Mouse (Mus musculus): Measurements from ENCODE around the gene Cd300e. TPM values are rescaled to one million over a fixed set of nuclear protein-coding genes. Genes with fewer than 3 reads are reported as not detected.
"Not testable (repeated sequence)": the region's sequence is repeated elsewhere in the genome, so short reads cannot be mapped to it uniquely, and the experiment has no call there.

Cd300e gene
- polyA plus RNA-seq, 1 experiment from 2014 or later: not detected

DNA sequence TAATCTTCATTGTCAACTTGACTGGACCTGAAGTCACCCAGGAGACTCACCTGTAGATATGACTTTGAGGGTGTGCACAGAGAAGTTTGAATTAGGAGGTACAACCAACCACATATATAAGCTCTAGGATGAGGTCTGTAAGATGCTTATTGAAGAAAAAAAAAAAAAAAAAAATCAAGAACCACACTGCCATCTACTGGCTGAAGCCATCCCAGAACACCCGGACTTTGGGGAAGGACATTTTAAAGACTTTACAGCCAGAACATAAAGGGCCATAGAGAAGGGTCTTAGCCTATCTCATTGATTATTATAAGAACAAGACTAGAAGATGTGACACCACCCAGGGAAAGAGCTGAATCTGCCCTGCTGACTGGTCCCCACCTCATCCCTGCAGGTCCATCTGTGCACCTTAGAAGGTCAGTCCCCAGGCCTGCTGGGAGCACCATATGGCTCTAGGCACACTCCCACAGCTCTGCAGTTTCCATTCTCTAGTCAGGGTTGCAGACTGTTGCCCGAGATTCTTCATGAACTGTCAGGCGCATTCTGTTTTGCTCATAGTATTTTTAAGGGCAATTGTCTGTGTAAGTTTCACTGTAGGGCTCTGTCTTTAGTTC is 12.6 kb downstream of the Cd300e start:
- Histone ChIP-seq H3K9ac (replicated peaks; ENCODE audit: low read depth, low read length) (no peak overlapping the region), H3K36me3 (ENCODE audit: control insufficient read depth, insufficient read depth) (no peaks in the 10 kb centered on the region), H3K27ac (ENCODE audit: low read length) (no peak overlapping the region), H3K4me1 (replicated peaks; ENCODE audit: control insufficient read depth, insufficient read depth, low read length) (no peaks in the 10 kb centered on the region), H3K4me2 (ENCODE audit: low read length) (no peak overlapping the region), H3K27me3 (replicated peaks; ENCODE audit: control insufficient read depth, insufficient read depth, low read length) (no peaks in the 10 kb centered on the region), H3K4me3 (replicated peaks; ENCODE audit: low read length) (no peak overlapping the region), H3K9me3 (ENCODE audit: control insufficient read depth, low read length) (no peaks in the 10 kb centered on the region)
- WGBS: 46% methylated on average over 3 of the region's 3 CpGs
- no peak for ATAC-seq

DNA sequence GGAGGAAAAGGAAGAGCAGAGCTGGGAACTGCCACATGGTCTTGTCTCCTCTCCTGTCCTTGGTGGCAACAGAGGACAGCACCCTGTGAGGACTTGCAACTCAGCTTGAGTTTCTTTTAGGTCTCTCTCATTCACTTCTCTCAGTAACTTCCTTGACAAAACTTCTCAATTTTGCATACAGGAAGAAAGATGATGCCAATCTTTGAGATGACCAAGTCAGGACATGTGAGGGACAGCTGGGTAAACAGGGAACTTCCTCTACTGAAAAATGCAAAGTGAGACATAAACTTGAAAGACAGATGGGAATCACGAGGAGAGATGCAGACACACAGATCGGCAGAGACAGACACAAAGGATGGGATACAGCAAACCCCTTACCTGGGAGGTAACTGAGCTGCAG is 13.7 kb downstream of the Cd300e start, which contains the start of gene Cd300ld3:
Gene Cd300ld3 (minus strand): TSS at position 151 of the 400 bp plus-strand sequence.
- H3K4me3 ChIP-seq (replicated peaks; ENCODE audit: low read length): no peak within 1 kb of the TSS
- no peak within 1 kb of the TSS for H3K4me2 ChIP-seq (ENCODE audit: low read length)
- no peaks in the 10 kb centered on the region for H3K27me3 ChIP-seq (replicated peaks; ENCODE audit: control insufficient read depth, insufficient read depth, low read length)
- H3K4me1 ChIP-seq (replicated peaks; ENCODE audit: control insufficient read depth, insufficient read depth, low read length): no peaks in the 10 kb centered on the region
- H3K9ac ChIP-seq (replicated peaks; ENCODE audit: low read depth, low read length): no peak within 1 kb of the TSS
- H3K36me3 ChIP-seq (ENCODE audit: control insufficient read depth, insufficient read depth): no peaks in the 10 kb centered on the region
- H3K9me3 ChIP-seq (ENCODE audit: control insufficient read depth, low read length): no peaks in the 10 kb centered on the region
- 86% methylated on average over 2 of the region's 2 CpGs for WGBS
- H3K27ac ChIP-seq (ENCODE audit: low read length): no peak within 1 kb of the TSS
- ATAC-seq: no peak

DNA sequence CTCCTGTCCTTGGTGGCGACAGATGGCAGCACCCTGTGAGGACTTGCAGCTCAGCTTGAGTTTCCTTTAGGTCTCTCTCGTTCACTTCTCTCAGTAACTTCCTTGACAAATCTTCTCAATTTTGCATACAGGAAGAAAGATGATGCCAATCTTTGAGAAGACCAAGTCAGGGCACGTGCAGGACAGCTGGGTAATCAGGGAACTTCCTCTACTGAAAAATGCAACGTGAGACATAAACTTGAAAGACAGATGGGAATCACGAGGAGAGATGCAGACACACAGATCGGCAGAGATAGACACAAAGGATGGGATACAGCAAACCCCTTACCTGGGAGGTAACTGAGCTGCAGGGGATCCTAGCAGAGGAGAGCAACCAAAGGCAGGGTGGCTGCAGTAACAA is 24.3 kb downstream of the Cd300e start, which contains the start of gene Cd300ld5:
Gene Cd300ld5 (minus strand): TSS at position 101 of the 400 bp plus-strand sequence.
- WGBS: no CpG with 5 or more reads among the region's 6 CpGs
- not testable (repeated sequence) for ATAC-seq; H3K27me3 ChIP-seq (replicated peaks; ENCODE audit: control insufficient read depth, insufficient read depth, low read length); H3K36me3 ChIP-seq (ENCODE audit: control insufficient read depth, insufficient read depth); H3K9ac ChIP-seq (replicated peaks; ENCODE audit: low read depth, low read length); H3K4me3 ChIP-seq (replicated peaks; ENCODE audit: low read length); H3K4me1 ChIP-seq (replicated peaks; ENCODE audit: control insufficient read depth, insufficient read depth, low read length); H3K9me3 ChIP-seq (ENCODE audit: control insufficient read depth, low read length); H3K4me2 ChIP-seq (ENCODE audit: low read length); H3K27ac ChIP-seq (ENCODE audit: low read length)

DNA sequence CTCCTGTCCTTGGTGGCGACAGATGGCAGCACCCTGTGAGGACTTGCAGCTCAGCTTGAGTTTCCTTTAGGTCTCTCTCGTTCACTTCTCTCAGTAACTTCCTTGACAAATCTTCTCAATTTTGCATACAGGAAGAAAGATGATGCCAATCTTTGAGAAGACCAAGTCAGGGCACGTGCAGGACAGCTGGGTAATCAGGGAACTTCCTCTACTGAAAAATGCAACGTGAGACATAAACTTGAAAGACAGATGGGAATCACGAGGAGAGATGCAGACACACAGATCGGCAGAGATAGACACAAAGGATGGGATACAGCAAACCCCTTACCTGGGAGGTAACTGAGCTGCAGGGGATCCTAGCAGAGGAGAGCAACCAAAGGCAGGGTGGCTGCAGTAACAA is 35.1 kb downstream of the Cd300e start, which contains the start of gene Cd300ld4:
Gene Cd300ld4 (minus strand): TSS at position 101 of the 400 bp plus-strand sequence.
- H3K27me3 ChIP-seq (replicated peaks; ENCODE audit: control insufficient read depth, insufficient read depth, low read length); ATAC-seq; H3K9me3 ChIP-seq (ENCODE audit: control insufficient read depth, low read length); H3K9ac ChIP-seq (replicated peaks; ENCODE audit: low read depth, low read length); H3K36me3 ChIP-seq (ENCODE audit: control insufficient read depth, insufficient read depth); H3K4me2 ChIP-seq (ENCODE audit: low read length); H3K4me3 ChIP-seq (replicated peaks; ENCODE audit: low read length); H3K4me1 ChIP-seq (replicated peaks; ENCODE audit: control insufficient read depth, insufficient read depth, low read length); H3K27ac ChIP-seq (ENCODE audit: low read length): not testable (repeated sequence)
- WGBS: no CpG with 5 or more reads among the region's 6 CpGs

DNA sequence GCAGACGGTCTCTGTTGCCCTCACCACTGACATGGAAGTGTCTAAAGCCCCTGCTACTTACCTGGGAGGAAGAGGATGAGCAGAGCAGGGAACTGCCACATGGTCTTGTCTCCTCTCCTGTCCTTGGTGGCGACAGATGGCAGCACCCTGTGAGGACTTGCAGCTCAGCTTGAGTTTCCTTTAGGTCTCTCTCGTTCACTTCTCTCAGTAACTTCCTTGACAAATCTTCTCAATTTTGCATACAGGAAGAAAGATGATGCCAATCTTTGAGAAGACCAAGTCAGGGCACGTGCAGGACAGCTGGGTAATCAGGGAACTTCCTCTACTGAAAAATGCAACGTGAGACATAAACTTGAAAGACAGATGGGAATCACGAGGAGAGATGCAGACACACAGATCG is 45.9 kb downstream of the Cd300e start, which contains the start of gene Cd300ld2:
Gene Cd300ld2 (minus strand): TSS at position 101 of the 400 bp plus-strand sequence.
- not testable (repeated sequence) for H3K4me2 ChIP-seq (ENCODE audit: low read length); H3K4me1 ChIP-seq (replicated peaks; ENCODE audit: control insufficient read depth, insufficient read depth, low read length); H3K27ac ChIP-seq (ENCODE audit: low read length); ATAC-seq; H3K36me3 ChIP-seq (ENCODE audit: control insufficient read depth, insufficient read depth); H3K9ac ChIP-seq (replicated peaks; ENCODE audit: low read depth, low read length); H3K9me3 ChIP-seq (ENCODE audit: control insufficient read depth, low read length); H3K4me3 ChIP-seq (replicated peaks; ENCODE audit: low read length); H3K27me3 ChIP-seq (replicated peaks; ENCODE audit: control insufficient read depth, insufficient read depth, low read length)
- WGBS: no CpG with 5 or more reads among the region's 7 CpGs

DNA sequence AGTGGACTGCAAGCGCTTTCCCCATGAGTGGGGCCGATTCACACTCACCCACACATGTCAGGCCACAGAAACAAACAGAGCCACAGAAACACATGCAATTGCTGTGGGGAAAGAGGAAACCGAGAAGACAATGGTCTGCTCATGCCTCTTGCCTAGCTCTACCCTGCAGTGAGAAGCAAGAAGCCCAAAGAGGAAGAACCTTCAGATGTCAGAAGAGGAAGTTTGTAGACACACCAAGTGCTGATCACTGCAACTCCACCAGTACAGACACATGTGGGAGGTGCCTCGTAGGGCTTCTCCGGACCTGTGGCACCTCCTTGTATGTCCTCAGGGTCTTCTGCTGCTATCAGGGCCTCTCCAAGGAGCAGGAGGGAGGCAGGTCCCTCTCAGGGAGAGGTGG is 57.9 kb downstream of the Cd300e start:
- H3K4me1 ChIP-seq (replicated peaks; ENCODE audit: control insufficient read depth, insufficient read depth, low read length): no peaks in the 10 kb centered on the region
- no peaks in the 10 kb centered on the region for H3K27me3 ChIP-seq (replicated peaks; ENCODE audit: control insufficient read depth, insufficient read depth, low read length)
- no peak for ATAC-seq
- WGBS: 87% methylated on average over 5 of the region's 5 CpGs
- H3K9ac ChIP-seq (replicated peaks; ENCODE audit: low read depth, low read length): no peak overlapping the region
- H3K4me3 ChIP-seq (replicated peaks; ENCODE audit: low read length): no peak overlapping the region
- no peaks in the 10 kb centered on the region for H3K36me3 ChIP-seq (ENCODE audit: control insufficient read depth, insufficient read depth)
- no peak overlapping the region for H3K27ac ChIP-seq (ENCODE audit: low read length)
- no peaks in the 10 kb centered on the region for H3K9me3 ChIP-seq (ENCODE audit: control insufficient read depth, low read length)
- no peak overlapping the region for H3K4me2 ChIP-seq (ENCODE audit: low read length)

Other genes starting within 250 kb of the Cd300e start
- 6.1 and 7.0 TPM in 2 replicates for gene Gprc5c, start 211.0 kb downstream of the Cd300e start, polyA plus RNA-seq (2015; fragmentation: Nextera tagmentation; extraction: Ambion mirVana)
- gene Cd300a, start 172.1 kb downstream of the Cd300e start, polyA plus RNA-seq (2015; fragmentation: Nextera tagmentation; extraction: Ambion mirVana): 0.94 and 0.95 TPM in 2 replicates
- 0.08 TPM in 1 of 2 replicates, not detected in the other for gene Cd300lb, start 127.8 kb downstream of the Cd300e start, polyA plus RNA-seq (2015; fragmentation: Nextera tagmentation; extraction: Ambion mirVana)
- gene Cd300c, start 93.0 kb downstream of the Cd300e start, polyA plus RNA-seq (2015; fragmentation: Nextera tagmentation; extraction: Ambion mirVana): not detected in 2 replicates
- gene Cd300ld, start 72.3 kb downstream of the Cd300e start, polyA plus RNA-seq (2015; fragmentation: Nextera tagmentation; extraction: Ambion mirVana): not detected in 2 replicates
- gene Cd300c2, start 60.3 kb downstream of the Cd300e start, polyA plus RNA-seq (2015; fragmentation: Nextera tagmentation; extraction: Ambion mirVana): 0.61 and 1.4 TPM in 2 replicates
- not detected in 2 replicates for gene Cd300ld2, start 46.0 kb downstream of the Cd300e start, polyA plus RNA-seq (2015; fragmentation: Nextera tagmentation; extraction: Ambion mirVana)
- gene Cd300ld4, start 35.2 kb downstream of the Cd300e start, polyA plus RNA-seq (2015; fragmentation: Nextera tagmentation; extraction: Ambion mirVana): not detected in 2 replicates
- gene Cd300ld5, start 24.4 kb downstream of the Cd300e start, polyA plus RNA-seq (2015; fragmentation: Nextera tagmentation; extraction: Ambion mirVana): not detected in 2 replicates
- gene Cd300ld3, start 13.8 kb downstream of the Cd300e start, polyA plus RNA-seq (2015; fragmentation: Nextera tagmentation; extraction: Ambion mirVana): not detected in 2 replicates
- 0.85 and 1.1 TPM in 2 replicates for gene Rab37, start 29.3 kb upstream of the Cd300e start, polyA plus RNA-seq (2015; fragmentation: Nextera tagmentation; extraction: Ambion mirVana)
- 0.27 TPM in 1 of 2 replicates, not detected in the other for gene Cd300lf, start 71.8 kb upstream of the Cd300e start, polyA plus RNA-seq (2015; fragmentation: Nextera tagmentation; extraction: Ambion mirVana)
- gene Slc9a3r1, start 101.2 kb upstream of the Cd300e start, polyA plus RNA-seq (2015; fragmentation: Nextera tagmentation; extraction: Ambion mirVana): 49.9 and 57.3 TPM in 2 replicates
- gene Tmem104, start 125.3 kb upstream of the Cd300e start, polyA plus RNA-seq (2015; fragmentation: Nextera tagmentation; extraction: Ambion mirVana): 11.0 and 11.2 TPM in 2 replicates
- 20.6 and 24.2 TPM in 2 replicates for gene Nat9, start 125.7 kb upstream of the Cd300e start, polyA plus RNA-seq (2015; fragmentation: Nextera tagmentation; extraction: Ambion mirVana)
- 0.29 and 0.37 TPM in 2 replicates for gene Grin2c, start 205.1 kb upstream of the Cd300e start, polyA plus RNA-seq (2015; fragmentation: Nextera tagmentation; extraction: Ambion mirVana)
- gene Fdxr, start 214.9 kb upstream of the Cd300e start, polyA plus RNA-seq (2015; fragmentation: Nextera tagmentation; extraction: Ambion mirVana): 23.2 and 26.9 TPM in 2 replicates
- 0.27 and 0.76 TPM in 2 replicates for gene Fads6, start 235.5 kb upstream of the Cd300e start, polyA plus RNA-seq (2015; fragmentation: Nextera tagmentation; extraction: Ambion mirVana)
- gene Otop2, start 245.0 kb upstream of the Cd300e start, polyA plus RNA-seq (2015; fragmentation: Nextera tagmentation; extraction: Ambion mirVana): 0.24 TPM in 1 of 2 replicates, not detected in the other

Data from forebrain, embryonic 16.5 days (tissue).